Mouse (Mus musculus): ENCODE results near the gene Sgf29.

DNA sequence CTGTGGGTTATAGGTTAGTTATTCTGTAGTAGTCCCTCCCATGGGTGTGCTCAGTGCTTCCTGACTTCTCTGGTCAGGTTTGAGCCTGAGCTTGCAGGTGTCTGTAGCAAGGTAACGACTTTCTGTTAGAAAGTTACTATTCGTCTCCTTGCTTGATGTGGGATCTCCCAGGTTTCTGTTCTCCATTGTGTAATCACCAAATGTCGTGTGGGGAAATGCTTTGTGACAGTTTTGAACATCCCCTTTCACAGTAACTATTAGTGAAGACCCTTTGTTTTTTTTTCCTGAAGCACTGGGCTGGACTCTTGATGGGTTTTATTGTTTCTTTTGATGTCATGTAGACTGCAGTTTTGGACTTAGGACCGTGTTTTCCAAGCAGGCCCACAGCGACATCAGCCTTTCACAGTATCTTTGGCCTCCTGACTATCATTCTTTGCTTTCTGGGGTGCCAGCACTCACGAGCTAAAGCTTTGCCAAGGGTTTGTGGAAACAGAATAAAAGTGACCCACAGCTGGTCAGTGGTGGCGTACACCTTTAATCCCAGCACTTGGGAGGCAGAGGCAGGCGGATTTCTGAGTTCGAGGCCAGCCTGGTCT is 18.5 kb downstream of the Sgf29 start:
- TF ChIP-seq CTCF (IDR thresholded peaks at IDR 0.05; ENCODE audit: low read depth) (no peak), EP300 (IDR thresholded peaks at IDR 0.05; ENCODE audit: low read depth) (no peak)
